Mouse (Mus musculus) cerebellum, adult 8-10 months (tissue): ENCODE measurements around the gene Stpg3.

Experiments used
- DNase-seq: peaks from one replicate; pipeline ENCODE4 v3.0.0; 2022

Gene Stpg3

GRCm38 (mm10) chr2:25203631-25204214, 10.7 kb downstream of the Stpg3 start:
- DNase-seq, result no peak

GRCm38 (mm10) chr2:25200631-25201030, 13.8 kb downstream of the Stpg3 start:
- no peak for DNase-seq

- DNase-seq, result no peak
These were observed 16.5 kb downstream of the Stpg3 start for GRCm38 (mm10) chr2:25197946-25198345.

- DNase-seq, result no peak
These were observed 17.2 kb downstream of the Stpg3 start for GRCm38 (mm10) chr2:25197191-25197590.

- DNase-seq, result no peak
These were observed 18.1 kb downstream of the Stpg3 start, which contains the start of gene Tor4a for GRCm38 (mm10) chr2:25196172-25196954. TSS of gene Tor4a (minus strand) at chr2:25196886.

GRCm38 (mm10) chr2:25195211-25196156, 19.0 kb downstream of the Stpg3 start:
- DNase-seq, result no peak

- DNase-seq, result no peak
These were observed 19.8 kb downstream of the Stpg3 start for GRCm38 (mm10) chr2:25194486-25195171.

GRCm38 (mm10) chr2:25194006-25194405, 20.4 kb downstream of the Stpg3 start:
- DNase-seq, result no peak

GRCm38 (mm10) chr2:25193330-25193770, 21.1 kb downstream of the Stpg3 start:
- peak; percentile 84 for DNase-seq

GRCm38 (mm10) chr2:25187841-25188240, 26.6 kb downstream of the Stpg3 start:
- no peak for DNase-seq

- DNase-seq, result no peak
These were observed 27.9 kb downstream of the Stpg3 start for GRCm38 (mm10) chr2:25186575-25186930.

GRCm38 (mm10) chr2:25185625-25186574, 28.5 kb downstream of the Stpg3 start:
- DNase-seq, result no peak

GRCm38 (mm10) chr2:25184496-25184895, 29.9 kb downstream of the Stpg3 start:
- no peak for DNase-seq

GRCm38 (mm10) chr2:25183336-25183735, 31.1 kb downstream of the Stpg3 start:
- DNase-seq, result no peak

GRCm38 (mm10) chr2:25182664-25183063, 31.8 kb downstream of the Stpg3 start:
- no peak for DNase-seq

GRCm38 (mm10) chr2:25181891-25182397, 32.5 kb downstream of the Stpg3 start:
- DNase-seq, result no peak

- DNase-seq, result peak; percentile 36
These were observed 33.2 kb downstream of the Stpg3 start for GRCm38 (mm10) chr2:25180973-25181890.

GRCm38 (mm10) chr2:25180478-25180903, 33.9 kb downstream of the Stpg3 start, which contains the start of gene Nrarp:
TSS of gene Nrarp (plus strand) at chr2:25180758.
- DNase-seq, result peak; percentile 82

GRCm38 (mm10) chr2:25179566-25180217, 34.7 kb downstream of the Stpg3 start:
- no peak for DNase-seq
